Mouse (Mus musculus): ENCODE measurements around the gene Gpank1.
"Not testable (repeated sequence)": the region's sequence is repeated elsewhere in the genome, so short reads cannot be mapped to it uniquely, and the experiment has no call there.

Gpank1 gene

GRCm38 (mm10) chr17:35100196-35100765 is 21.0 kb upstream of the Gpank1 start:
- DNase-seq (ENCODE audit: low spot score in 2 of 2) = no peak

DNA sequence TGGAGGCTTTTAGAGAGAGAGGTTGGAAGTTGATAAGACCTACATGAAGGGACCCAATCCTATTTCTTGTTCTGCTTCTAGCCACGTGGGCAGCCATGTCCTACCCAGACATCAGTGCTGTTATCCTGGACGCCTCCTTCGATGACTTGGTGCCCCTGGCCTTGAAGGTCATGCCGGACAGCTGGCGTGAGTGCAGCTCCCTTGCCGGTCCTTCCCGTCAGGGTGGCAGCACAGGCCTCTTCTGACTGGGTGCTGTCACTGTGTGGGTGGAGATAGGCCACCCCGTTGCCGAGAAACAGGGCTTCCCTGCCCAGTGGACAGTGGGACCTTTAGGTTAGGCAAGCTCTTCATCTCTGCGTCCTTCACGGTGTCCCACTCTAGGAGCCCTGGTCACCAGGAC is 20.1 kb upstream of the Gpank1 start:
- DNase-seq (ENCODE audit: low spot score in 2 of 2) = no peak

GRCm38 (mm10) chr17:35102299-35102698 is 19.0 kb upstream of the Gpank1 start:
- DNase-seq (ENCODE audit: low spot score in 2 of 2) = no peak

DNA sequence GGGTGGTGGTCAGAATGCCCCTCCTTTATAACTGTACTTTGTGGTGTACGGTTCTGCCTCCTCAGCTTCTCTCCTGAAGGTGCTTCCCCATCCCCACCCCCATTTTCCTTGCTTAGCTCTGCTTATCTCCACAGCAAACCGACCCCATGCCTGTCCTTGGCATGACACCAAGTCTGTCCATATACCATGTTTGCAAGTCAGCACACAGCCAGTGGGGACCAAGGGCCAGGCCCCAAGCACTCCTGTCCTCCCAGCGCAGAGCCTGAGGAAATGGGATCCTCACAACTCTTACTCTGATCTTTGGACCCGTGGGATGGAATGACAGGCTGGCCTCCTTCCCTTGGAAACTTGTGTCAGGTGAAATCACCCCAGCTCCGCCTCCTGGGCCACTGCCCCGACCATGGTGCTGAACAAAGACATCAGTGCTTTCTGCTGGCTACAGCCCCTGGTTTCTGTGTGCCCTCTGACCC is 18.0 kb upstream of the Gpank1 start:
- no peak for DNase-seq (ENCODE audit: low spot score in 2 of 2)

DNA sequence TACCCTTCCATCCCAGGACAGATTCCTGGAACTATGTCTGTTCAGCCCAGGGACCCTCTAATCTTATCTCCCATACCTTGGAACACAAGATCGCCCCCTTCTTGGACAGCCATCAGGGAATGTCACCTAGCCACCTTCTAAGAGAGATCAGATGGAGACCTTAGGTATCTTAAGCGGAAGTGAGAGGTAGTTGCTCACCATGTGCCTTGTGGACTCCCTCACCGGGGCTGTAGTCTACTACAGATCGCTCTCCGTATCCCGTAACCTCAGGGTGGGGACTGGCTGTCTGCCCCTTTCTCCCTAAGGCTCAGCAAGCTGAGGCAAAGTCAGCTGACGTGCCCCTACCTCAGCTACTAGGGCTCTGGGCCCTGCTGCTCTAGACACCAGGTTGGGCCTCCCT is 17.2 kb upstream of the Gpank1 start:
- DNase-seq (ENCODE audit: low spot score in 2 of 2) = no peak

DNA sequence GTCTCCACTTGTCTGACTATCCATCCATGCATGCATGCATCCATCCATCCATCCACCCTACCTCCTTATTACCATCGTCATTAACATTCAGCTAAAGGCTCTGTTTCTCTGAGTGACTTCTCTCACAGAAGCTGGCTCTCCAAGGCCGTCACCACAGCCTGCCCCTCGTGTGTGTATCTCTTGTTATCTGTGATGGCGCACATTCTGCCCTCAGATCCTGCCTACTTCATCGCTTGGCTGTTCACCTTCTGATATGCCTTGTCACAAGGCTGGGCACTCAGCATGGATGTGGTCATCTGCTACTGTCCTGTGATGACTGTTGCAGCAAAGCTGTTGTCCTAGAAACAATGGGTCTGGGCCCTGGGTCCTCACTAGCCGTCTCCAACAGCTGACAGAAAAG is 16.5 kb upstream of the Gpank1 start:
- no peak for DNase-seq (ENCODE audit: low spot score in 2 of 2)

GRCm38 (mm10) chr17:35105740-35106389 is 15.4 kb upstream of the Gpank1 start:
- DNase-seq (ENCODE audit: low spot score in 2 of 2) = peak in 1 of 2 experiments; percentile 58

DNA sequence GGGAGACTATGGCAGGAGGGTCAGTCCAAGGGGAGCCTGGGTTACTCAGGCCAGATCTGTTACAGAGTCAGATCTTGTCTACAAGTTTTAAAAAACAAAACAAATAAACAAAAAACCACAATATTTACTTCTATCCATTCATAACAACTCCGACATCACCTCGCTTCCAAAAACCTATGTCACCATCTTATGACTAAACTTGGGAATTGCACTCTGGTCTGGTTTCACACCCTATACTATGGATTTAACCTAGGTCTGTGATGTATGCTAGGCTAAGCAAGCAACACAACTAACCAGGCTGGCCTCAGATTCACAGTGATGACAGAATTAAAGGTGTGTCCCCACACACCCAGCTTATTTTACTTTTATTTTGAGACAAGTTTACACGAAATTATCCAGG is 14.7 kb upstream of the Gpank1 start:
- DNase-seq (ENCODE audit: low spot score in 2 of 2) = no peak

DNA sequence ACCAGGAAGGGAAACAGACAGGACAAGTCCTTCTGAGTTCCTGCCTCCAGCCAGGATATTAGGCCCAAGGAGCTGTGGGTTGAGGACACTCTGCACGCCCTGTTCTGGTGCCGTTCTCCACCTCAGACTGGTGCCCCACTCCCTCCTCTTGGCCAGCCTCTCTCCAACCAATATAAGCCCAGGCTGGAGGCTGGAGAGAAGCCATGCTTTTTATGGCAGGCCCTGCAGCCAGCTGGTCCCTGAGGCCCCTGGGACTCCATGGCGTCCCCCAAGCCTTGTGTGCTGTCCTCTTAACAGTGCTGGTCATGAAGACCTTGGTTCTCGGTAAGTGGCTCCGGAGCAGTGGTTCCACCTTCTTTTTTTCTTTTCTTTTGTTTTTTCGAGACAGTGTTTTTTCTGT is 13.2 kb upstream of the Gpank1 start, which contains the start of gene Ly6g5c:
Gene Ly6g5c, plus strand, starts transcription at position 183 of the 400 bp plus-strand sequence.
- DNase-seq (ENCODE audit: low spot score in 2 of 2) = peak in 1 of 2 experiments; percentile 46

DNA sequence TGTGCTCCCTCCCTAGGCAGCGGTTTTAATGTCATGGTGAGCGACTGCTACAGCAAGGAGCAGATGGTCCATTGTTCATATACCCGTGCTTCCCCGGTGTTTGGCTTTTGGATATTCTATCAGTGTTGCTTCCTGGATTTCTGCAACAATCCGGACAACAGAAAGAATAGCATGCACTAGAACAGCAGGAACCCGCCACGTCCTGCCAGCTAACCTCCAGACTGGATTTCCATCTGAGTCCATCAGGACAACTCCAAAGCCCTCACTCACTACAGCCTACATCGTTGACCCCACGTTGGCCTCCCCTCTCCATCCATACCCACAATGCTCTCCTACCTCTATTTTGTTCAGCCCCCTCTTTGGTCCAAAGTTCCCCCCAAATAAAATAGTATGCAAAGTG is 9.5 kb upstream of the Gpank1 start:
- DNase-seq (ENCODE audit: low spot score in 2 of 2) = no peak

- DNase-seq (ENCODE audit: low spot score in 2 of 2) = no peak
Measured at GRCm38 (mm10) chr17:35115046-35116019, 5.9 kb upstream of the Gpank1 start, which contains the start of gene Ly6g5b. Gene Ly6g5b, minus strand, starts transcription at chr17:35115428.

DNA sequence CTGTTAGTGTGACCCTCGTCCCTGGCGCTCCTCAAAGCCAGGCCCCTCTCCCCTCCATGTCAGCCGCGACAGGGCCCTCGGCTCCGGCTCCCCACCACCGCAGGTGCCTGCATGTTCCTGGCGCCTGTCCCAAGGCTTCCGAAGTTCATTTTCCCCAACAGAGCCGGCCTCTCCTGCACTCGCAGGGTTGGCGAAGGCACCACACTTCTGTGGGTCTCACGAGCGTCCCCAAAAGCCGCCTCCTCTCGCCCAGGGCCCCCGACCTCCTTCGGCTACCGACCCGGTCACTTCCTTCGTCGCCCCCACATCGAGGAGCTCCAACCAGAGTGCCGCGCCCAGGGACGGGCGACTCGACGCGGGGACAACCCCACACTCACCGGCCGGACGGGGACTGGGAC is 511 bp upstream of the Gpank1 start:
- DNase-seq (ENCODE audit: low spot score in 2 of 2) = no peak

GRCm38 (mm10) chr17:35121871-35122303 is 632 bp downstream of the Gpank1 start, which contains the start of gene Csnk2b:
Gene Csnk2b, minus strand, starts transcription at chr17:35122053.
- peak in 1 of 2 experiments; percentile 58 for DNase-seq (ENCODE audit: low spot score in 2 of 2)

DNA sequence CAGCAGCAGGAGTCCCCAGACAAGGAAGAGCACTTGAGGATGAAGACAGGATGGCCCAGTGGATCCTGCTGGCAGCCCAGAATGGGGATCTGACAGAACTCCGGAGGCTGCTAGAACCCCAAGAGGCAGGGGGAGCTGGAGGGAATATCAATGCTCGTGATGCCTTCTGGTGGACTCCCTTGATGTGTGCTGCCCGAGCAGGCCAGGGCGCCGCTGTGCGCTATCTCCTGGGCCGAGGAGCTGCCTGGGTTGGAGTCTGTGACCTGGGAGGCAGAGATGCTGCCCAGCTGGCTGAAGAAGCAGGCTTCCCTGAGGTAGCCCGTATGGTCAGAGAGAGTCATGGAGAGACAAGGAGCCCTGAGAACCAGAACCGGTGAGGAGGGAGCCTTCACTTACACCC is 2.0 kb downstream of the Gpank1 start:
- DNase-seq (ENCODE audit: low spot score in 2 of 2) = not testable (repeated sequence)

GRCm38 (mm10) chr17:35124261-35124896 is 3.1 kb downstream of the Gpank1 start:
- not testable (repeated sequence) for DNase-seq (ENCODE audit: low spot score in 2 of 2)

- no peak for DNase-seq (ENCODE audit: low spot score in 2 of 2)
Measured at GRCm38 (mm10) chr17:35125081-35125480, 3.8 kb downstream of the Gpank1 start.

- no peak for DNase-seq (ENCODE audit: low spot score in 2 of 2)
Measured at GRCm38 (mm10) chr17:35125578-35125977, 4.3 kb downstream of the Gpank1 start.

DNA sequence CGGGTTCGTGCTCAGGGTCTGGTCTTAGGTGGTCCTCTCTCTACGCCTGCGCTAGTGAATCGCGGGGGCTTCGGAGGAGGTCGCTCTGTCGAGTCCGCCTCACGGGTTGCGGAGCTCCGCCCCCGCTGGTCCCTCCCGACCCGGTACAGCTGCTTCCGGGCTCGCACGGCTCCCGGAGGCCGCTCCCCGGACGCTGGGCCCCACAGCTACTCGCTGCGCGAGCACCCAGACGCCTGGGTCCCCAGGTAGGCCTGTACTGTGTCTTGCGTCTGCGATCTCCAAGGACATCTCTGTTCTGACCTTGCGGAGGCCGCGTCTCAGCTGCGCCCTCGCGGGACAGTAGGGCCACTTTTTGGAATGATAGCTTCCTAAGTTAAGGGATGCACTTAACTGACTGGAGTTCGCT is 5.0 kb downstream of the Gpank1 start, which contains the start of gene D17H6S53E:
Gene D17H6S53E, plus strand, starts transcription at position 168 of the 406 bp plus-strand sequence.
- DNase-seq (ENCODE audit: low spot score in 2 of 2) = peak; percentile 52 to 61

- no peak for DNase-seq (ENCODE audit: low spot score in 2 of 2)
Measured at GRCm38 (mm10) chr17:35127017-35127416, 5.8 kb downstream of the Gpank1 start.

DNA sequence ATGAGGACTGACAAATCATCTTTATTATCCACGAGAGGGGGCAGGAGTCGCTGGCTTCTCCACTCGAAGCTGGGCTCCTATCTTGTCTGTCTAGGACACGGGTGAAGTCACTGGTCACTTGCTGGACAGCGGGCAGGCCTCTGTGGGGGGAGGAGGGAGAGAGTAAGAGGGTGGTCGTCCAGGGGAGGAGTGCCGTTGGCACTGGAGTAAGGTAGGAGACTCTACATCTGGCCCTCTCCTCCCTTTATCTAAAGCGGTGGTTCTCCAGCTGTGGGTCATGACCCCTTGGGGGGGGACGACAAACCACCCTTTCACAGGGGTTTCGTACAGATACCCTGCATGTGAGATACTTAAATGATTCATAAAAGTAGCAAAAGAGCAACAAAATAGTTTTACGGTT is 7.7 kb downstream of the Gpank1 start:
- DNase-seq (ENCODE audit: low spot score in 2 of 2) = no peak

- no peak for DNase-seq (ENCODE audit: low spot score in 2 of 2)
Measured at GRCm38 (mm10) chr17:35131038-35131437, 9.8 kb downstream of the Gpank1 start.
